Mouse (Mus musculus): ENCODE results near the gene Mier2. TPM values are rescaled to one million over a fixed set of nuclear protein-coding genes. Genes with fewer than 3 reads are reported as not detected.

Gene Mier2
- polyA plus RNA-seq, 1 experiment, result 40.1 TPM

DNA sequence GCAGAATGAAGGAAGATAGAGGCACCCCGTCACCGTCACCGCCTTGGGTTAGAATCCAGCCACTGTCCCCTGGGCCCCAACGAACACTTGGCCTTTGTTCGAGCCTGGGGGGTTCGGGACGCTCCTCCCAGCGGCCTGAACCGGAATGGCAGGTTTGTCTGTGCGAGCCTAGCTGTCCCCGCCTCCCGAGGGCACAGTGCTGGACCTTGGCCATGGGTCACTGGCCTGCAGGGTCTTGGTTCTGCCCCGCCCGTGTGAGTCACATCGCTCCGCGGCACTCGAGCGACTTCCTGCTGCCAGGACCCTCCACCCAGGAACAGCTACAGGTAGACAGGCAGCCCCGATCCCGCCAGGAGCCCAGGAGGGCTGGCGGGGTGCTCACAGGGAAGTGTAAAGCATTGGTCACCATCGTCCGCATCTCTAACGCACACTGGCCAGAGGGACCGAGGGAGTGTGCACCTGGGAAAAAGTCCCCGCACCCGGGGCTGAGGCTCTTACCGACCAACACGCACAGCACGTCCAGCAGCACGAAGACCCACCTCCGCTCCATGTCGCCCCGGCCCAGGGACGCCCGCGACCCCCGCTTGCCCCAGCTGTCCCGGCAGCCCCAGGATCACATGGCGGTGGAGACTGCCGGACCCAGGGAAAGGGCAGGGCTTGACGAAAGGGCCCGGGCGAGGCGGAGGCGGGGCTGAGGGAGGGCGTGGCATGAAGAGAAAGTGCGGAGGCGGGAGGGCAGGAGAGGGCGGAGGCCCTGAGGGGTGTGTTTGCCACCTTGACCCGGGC is 21.7 kb downstream of the Mier2 start, which contains the start of gene Plpp2:
Gene Plpp2, minus strand, starts transcription at position 671 of the 786 bp plus-strand sequence.
- peak within 1 kb of the TSS; percentile 66 for H3K4me3 ChIP-seq (ENCODE audit: low read depth, low read length)
- no peaks in the 10 kb centered on the region for H3K9me3 ChIP-seq (replicated peaks; ENCODE audit: control insufficient read depth, insufficient read depth, low read length, poor library complexity, severe bottlenecking)
- H3K27ac ChIP-seq (ENCODE audit: insufficient read depth, low read length), result no peak within 1 kb of the TSS
- no peaks in the 10 kb centered on the region for H3K36me3 ChIP-seq (ENCODE audit: control insufficient read depth, insufficient read depth, low read length, poor library complexity, severe bottlenecking)
- no peaks in the 10 kb centered on the region for H3K4me1 ChIP-seq (ENCODE audit: control insufficient read depth, insufficient read depth, low read length)
- H3K9ac ChIP-seq (ENCODE audit: low read depth, poor library complexity, severe bottlenecking), result peak within 1 kb of the TSS; percentile 55
- no peaks in the 10 kb centered on the region for H3K27me3 ChIP-seq (ENCODE audit: control insufficient read depth, insufficient read depth, low read length, poor library complexity, severe bottlenecking)
- TF ChIP-seq CTCF (IDR thresholded peaks at IDR 0.05; ENCODE audit: low read depth, low read length), result peak; percentile 35
- TF ChIP-seq EP300 (IDR thresholded peaks at IDR 0.05; ENCODE audit: insufficient read depth, low read depth, low read length), result no peak
- no peak for TF ChIP-seq POLR2A (IDR thresholded peaks at IDR 0.05; ENCODE audit: insufficient read depth, low read length)

GRCm38 (mm10) chr10:79532678-79533077 is 22.3 kb downstream of the Mier2 start:
- H3K27ac ChIP-seq (ENCODE audit: insufficient read depth, low read length), result no peak overlapping the region
- H3K4me1 ChIP-seq (ENCODE audit: control insufficient read depth, insufficient read depth, low read length), result no peaks in the 10 kb centered on the region
- no peaks in the 10 kb centered on the region for H3K36me3 ChIP-seq (ENCODE audit: control insufficient read depth, insufficient read depth, low read length, poor library complexity, severe bottlenecking)
- peak overlapping the region; percentile 66 for H3K4me3 ChIP-seq (ENCODE audit: low read depth, low read length)
- no peak for TF ChIP-seq CTCF (IDR thresholded peaks at IDR 0.05; ENCODE audit: low read depth, low read length)
- TF ChIP-seq EP300 (IDR thresholded peaks at IDR 0.05; ENCODE audit: insufficient read depth, low read depth, low read length), result no peak
- TF ChIP-seq POLR2A (IDR thresholded peaks at IDR 0.05; ENCODE audit: insufficient read depth, low read length), result no peak
- H3K9me3 ChIP-seq (replicated peaks; ENCODE audit: control insufficient read depth, insufficient read depth, low read length, poor library complexity, severe bottlenecking), result no peaks in the 10 kb centered on the region
- H3K9ac ChIP-seq (ENCODE audit: low read depth, poor library complexity, severe bottlenecking), result 0 out of 2 replicates have a peak overlapping the region, but pooled peaks have one; percentile 55
- no peaks in the 10 kb centered on the region for H3K27me3 ChIP-seq (ENCODE audit: control insufficient read depth, insufficient read depth, low read length, poor library complexity, severe bottlenecking)

DNA sequence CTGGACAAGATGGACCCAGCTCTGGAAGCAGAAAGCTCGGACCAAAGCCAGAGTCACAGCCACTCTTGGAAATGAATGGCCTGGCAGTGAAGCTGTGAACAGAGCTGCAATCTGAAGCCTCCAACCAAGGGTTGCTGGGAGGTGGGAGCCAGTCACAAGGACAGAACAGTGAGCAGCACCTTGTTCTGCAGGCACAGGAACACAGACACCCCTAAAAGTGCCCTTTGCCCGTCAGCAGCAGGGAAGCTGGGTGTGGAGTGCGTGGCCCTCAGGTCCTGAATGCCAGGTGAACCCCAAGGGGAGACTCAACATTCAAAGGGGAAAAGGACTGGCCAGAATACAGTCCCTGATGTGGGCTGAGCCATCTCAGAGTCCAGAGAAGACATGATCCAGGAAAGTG is 23.4 kb downstream of the Mier2 start:
- no peaks in the 10 kb centered on the region for H3K36me3 ChIP-seq (ENCODE audit: control insufficient read depth, insufficient read depth, low read length, poor library complexity, severe bottlenecking)
- H3K27ac ChIP-seq (ENCODE audit: insufficient read depth, low read length), result no peak overlapping the region
- no peaks in the 10 kb centered on the region for H3K4me1 ChIP-seq (ENCODE audit: control insufficient read depth, insufficient read depth, low read length)
- no peak overlapping the region for H3K4me3 ChIP-seq (ENCODE audit: low read depth, low read length)
- no peaks in the 10 kb centered on the region for H3K27me3 ChIP-seq (ENCODE audit: control insufficient read depth, insufficient read depth, low read length, poor library complexity, severe bottlenecking)
- H3K9me3 ChIP-seq (replicated peaks; ENCODE audit: control insufficient read depth, insufficient read depth, low read length, poor library complexity, severe bottlenecking), result no peaks in the 10 kb centered on the region
- TF ChIP-seq POLR2A (IDR thresholded peaks at IDR 0.05; ENCODE audit: insufficient read depth, low read length) (no peak), EP300 (IDR thresholded peaks at IDR 0.05; ENCODE audit: insufficient read depth, low read depth, low read length) (no peak), CTCF (IDR thresholded peaks at IDR 0.05; ENCODE audit: low read depth, low read length) (no peak)
- H3K9ac ChIP-seq (ENCODE audit: low read depth, poor library complexity, severe bottlenecking), result no peak overlapping the region

GRCm38 (mm10) chr10:79530721-79531120 is 24.3 kb downstream of the Mier2 start:
- TF ChIP-seq CTCF (IDR thresholded peaks at IDR 0.05; ENCODE audit: low read depth, low read length) (no peak), EP300 (IDR thresholded peaks at IDR 0.05; ENCODE audit: insufficient read depth, low read depth, low read length) (no peak), POLR2A (IDR thresholded peaks at IDR 0.05; ENCODE audit: insufficient read depth, low read length) (no peak)
- no peak overlapping the region for H3K27ac ChIP-seq (ENCODE audit: insufficient read depth, low read length)
- H3K4me1 ChIP-seq (ENCODE audit: control insufficient read depth, insufficient read depth, low read length), result no peaks in the 10 kb centered on the region
- H3K27me3 ChIP-seq (ENCODE audit: control insufficient read depth, insufficient read depth, low read length, poor library complexity, severe bottlenecking), result no peaks in the 10 kb centered on the region
- H3K9ac ChIP-seq (ENCODE audit: low read depth, poor library complexity, severe bottlenecking), result no peak overlapping the region
- no peaks in the 10 kb centered on the region for H3K36me3 ChIP-seq (ENCODE audit: control insufficient read depth, insufficient read depth, low read length, poor library complexity, severe bottlenecking)
- no peaks in the 10 kb centered on the region for H3K9me3 ChIP-seq (replicated peaks; ENCODE audit: control insufficient read depth, insufficient read depth, low read length, poor library complexity, severe bottlenecking)
- H3K4me3 ChIP-seq (ENCODE audit: low read depth, low read length), result no peak overlapping the region

DNA sequence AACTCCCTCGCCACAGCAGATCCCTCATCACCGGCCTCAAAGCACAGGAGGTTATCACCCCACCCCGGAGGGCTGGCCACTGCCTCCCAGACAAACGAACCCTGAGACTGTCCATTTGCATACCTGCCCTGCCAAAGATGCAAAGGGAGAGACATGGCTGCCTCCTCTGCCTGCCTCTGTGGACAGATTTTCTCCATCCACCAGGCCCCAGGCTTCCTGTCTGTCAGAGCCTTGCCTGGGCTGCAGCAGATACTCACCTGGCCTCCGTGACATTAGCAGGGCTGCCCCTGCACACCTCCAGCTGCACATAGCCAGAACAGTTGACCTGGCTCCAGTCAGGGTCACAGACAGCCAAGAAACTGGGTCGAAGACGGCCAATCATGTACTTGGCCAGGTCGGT is 24.8 kb downstream of the Mier2 start:
- no peak overlapping the region for H3K4me3 ChIP-seq (ENCODE audit: low read depth, low read length)
- no peaks in the 10 kb centered on the region for H3K36me3 ChIP-seq (ENCODE audit: control insufficient read depth, insufficient read depth, low read length, poor library complexity, severe bottlenecking)
- no peaks in the 10 kb centered on the region for H3K27me3 ChIP-seq (ENCODE audit: control insufficient read depth, insufficient read depth, low read length, poor library complexity, severe bottlenecking)
- no peaks in the 10 kb centered on the region for H3K9me3 ChIP-seq (replicated peaks; ENCODE audit: control insufficient read depth, insufficient read depth, low read length, poor library complexity, severe bottlenecking)
- no peaks in the 10 kb centered on the region for H3K4me1 ChIP-seq (ENCODE audit: control insufficient read depth, insufficient read depth, low read length)
- H3K27ac ChIP-seq (ENCODE audit: insufficient read depth, low read length), result no peak overlapping the region
- TF ChIP-seq EP300 (IDR thresholded peaks at IDR 0.05; ENCODE audit: insufficient read depth, low read depth, low read length) (no peak), POLR2A (IDR thresholded peaks at IDR 0.05; ENCODE audit: insufficient read depth, low read length) (no peak), CTCF (IDR thresholded peaks at IDR 0.05; ENCODE audit: low read depth, low read length) (no peak)
- H3K9ac ChIP-seq (ENCODE audit: low read depth, poor library complexity, severe bottlenecking), result no peak overlapping the region

- Histone ChIP-seq H3K27ac (ENCODE audit: insufficient read depth, low read length) (no peak overlapping the region), H3K36me3 (ENCODE audit: control insufficient read depth, insufficient read depth, low read length, poor library complexity, severe bottlenecking) (no peaks in the 10 kb centered on the region), H3K4me1 (ENCODE audit: control insufficient read depth, insufficient read depth, low read length) (no peaks in the 10 kb centered on the region), H3K9ac (ENCODE audit: low read depth, poor library complexity, severe bottlenecking) (no peak overlapping the region), H3K4me3 (ENCODE audit: low read depth, low read length) (no peak overlapping the region), H3K27me3 (ENCODE audit: control insufficient read depth, insufficient read depth, low read length, poor library complexity, severe bottlenecking) (no peaks in the 10 kb centered on the region), H3K9me3 (replicated peaks; ENCODE audit: control insufficient read depth, insufficient read depth, low read length, poor library complexity, severe bottlenecking) (no peaks in the 10 kb centered on the region)
- TF ChIP-seq EP300 (IDR thresholded peaks at IDR 0.05; ENCODE audit: insufficient read depth, low read depth, low read length) (no peak), POLR2A (IDR thresholded peaks at IDR 0.05; ENCODE audit: insufficient read depth, low read length) (no peak), CTCF (IDR thresholded peaks at IDR 0.05; ENCODE audit: low read depth, low read length) (no peak)
These were observed 26.9 kb downstream of the Mier2 start for GRCm38 (mm10) chr10:79528081-79528480.

Measured in ES-Bruce4 (cell line).